Mouse (Mus musculus) cerebellum, adult 9-11 months (tissue): Measurements from ENCODE around the gene Slc16a13.
A peak's percentile ranks its signal among the peaks of the same experiment; 100 is the strongest.

Experiments
- DNase-seq: peaks from one replicate; pipeline ENCODE4 v3.0.0; 2022

Slc16a13 gene

GRCm38 (mm10) chr11:70220731-70221602, at the start of gene Slc16a13:
Gene Slc16a13 (minus strand): TSS chr11:70221064.
- DNase-seq = peak; percentile 99

- no peak for DNase-seq
These were observed 45.5 kb upstream of the Slc16a13 start for GRCm38 (mm10) chr11:70266405-70266804.

GRCm38 (mm10) chr11:70265819-70266218, 45.0 kb upstream of the Slc16a13 start:
- DNase-seq = no peak

- no peak for DNase-seq
These were observed 44.4 kb upstream of the Slc16a13 start for GRCm38 (mm10) chr11:70265252-70265651.

- DNase-seq = no peak
These were observed 38.2 kb upstream of the Slc16a13 start for GRCm38 (mm10) chr11:70259035-70259434.

GRCm38 (mm10) chr11:70254931-70255531, 34.2 kb upstream of the Slc16a13 start, which contains the start of gene Alox12:
Gene Alox12 (minus strand): TSS chr11:70255353.
- DNase-seq = no peak

- no peak for DNase-seq
These were observed 33.5 kb upstream of the Slc16a13 start for GRCm38 (mm10) chr11:70254337-70254736.

GRCm38 (mm10) chr11:70251853-70252252, 31.0 kb upstream of the Slc16a13 start:
- DNase-seq = no peak

GRCm38 (mm10) chr11:70250150-70250549, 29.3 kb upstream of the Slc16a13 start:
- DNase-seq = no peak

- DNase-seq = peak; percentile 54
These were observed 26.4 kb upstream of the Slc16a13 start for GRCm38 (mm10) chr11:70247136-70247845.

GRCm38 (mm10) chr11:70242591-70242990, 21.7 kb upstream of the Slc16a13 start:
- peak; percentile 20 for DNase-seq

GRCm38 (mm10) chr11:70239541-70240279, 18.8 kb upstream of the Slc16a13 start, which contains the start of the genes Gm21988 and Rnasek:
Gene Gm21988 (minus strand): TSS chr11:70239830.
Gene Rnasek (minus strand): TSS chr11:70239842.
- peak; percentile 89 for DNase-seq

GRCm38 (mm10) chr11:70238591-70239440, 18.0 kb upstream of the Slc16a13 start:
- DNase-seq = peak; percentile 61

GRCm38 (mm10) chr11:70237457-70238167, 16.7 kb upstream of the Slc16a13 start, which contains the start of gene 0610010K14Rik:
Gene 0610010K14Rik (minus strand): TSS chr11:70237914.
- DNase-seq = peak; percentile 99

- peak; percentile 60 for DNase-seq
These were observed 15.9 kb upstream of the Slc16a13 start for GRCm38 (mm10) chr11:70236717-70237116.

GRCm38 (mm10) chr11:70235254-70235900, 14.5 kb upstream of the Slc16a13 start:
- DNase-seq = peak; percentile 56

- peak; percentile 44 for DNase-seq
These were observed 13.6 kb upstream of the Slc16a13 start for GRCm38 (mm10) chr11:70234497-70234896.

- DNase-seq = peak; percentile 60
These were observed 13.2 kb upstream of the Slc16a13 start for GRCm38 (mm10) chr11:70234037-70234436.

GRCm38 (mm10) chr11:70233016-70233415, 12.2 kb upstream of the Slc16a13 start:
- peak; percentile 79 for DNase-seq

GRCm38 (mm10) chr11:70232546-70232945, 11.7 kb upstream of the Slc16a13 start:
- DNase-seq = peak; percentile 85
